Mouse (Mus musculus): ENCODE measurements around the gene Ehd1.

DNA sequence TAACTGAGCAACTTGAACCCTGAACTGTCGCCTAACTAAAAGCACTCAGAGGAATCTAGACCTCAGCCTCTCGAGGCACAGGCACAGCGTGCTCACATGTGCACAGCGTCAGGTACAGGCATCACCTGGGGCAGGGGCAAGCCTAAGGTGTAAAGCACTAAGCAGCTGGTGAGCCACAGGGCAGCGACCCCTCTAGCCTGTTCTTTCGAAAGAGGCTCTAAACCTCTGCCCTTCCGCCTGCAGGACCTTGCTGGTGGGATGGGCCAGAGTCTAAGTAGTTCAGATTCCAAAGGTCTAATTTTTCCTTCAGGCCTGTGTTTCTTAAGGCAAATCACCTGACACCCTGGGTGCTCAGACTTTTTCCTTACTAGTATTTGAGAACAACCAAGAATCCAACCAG lies 4.5 kb upstream of the Ehd1 start:
- TF ChIP-seq CTCF (IDR thresholded peaks at IDR 0.05; ENCODE audit: extremely low read depth, insufficient read depth, insufficient read length, insufficient replicate concordance) (no peak), POLR2A (IDR thresholded peaks at IDR 0.05; ENCODE audit: low read depth, low read length) (no peak)

All from spleen, adult 2 months (tissue).